Mouse (Mus musculus): Measurements from ENCODE around the gene Map10. TPM values are rescaled to one million over a fixed set of nuclear protein-coding genes. Genes with fewer than 3 reads are reported as not detected.
A peak's percentile ranks its signal among the peaks of the same experiment; 100 is the strongest.

Map10 gene
- polyA plus RNA-seq, 1 experiment: 0.48 TPM

DNA sequence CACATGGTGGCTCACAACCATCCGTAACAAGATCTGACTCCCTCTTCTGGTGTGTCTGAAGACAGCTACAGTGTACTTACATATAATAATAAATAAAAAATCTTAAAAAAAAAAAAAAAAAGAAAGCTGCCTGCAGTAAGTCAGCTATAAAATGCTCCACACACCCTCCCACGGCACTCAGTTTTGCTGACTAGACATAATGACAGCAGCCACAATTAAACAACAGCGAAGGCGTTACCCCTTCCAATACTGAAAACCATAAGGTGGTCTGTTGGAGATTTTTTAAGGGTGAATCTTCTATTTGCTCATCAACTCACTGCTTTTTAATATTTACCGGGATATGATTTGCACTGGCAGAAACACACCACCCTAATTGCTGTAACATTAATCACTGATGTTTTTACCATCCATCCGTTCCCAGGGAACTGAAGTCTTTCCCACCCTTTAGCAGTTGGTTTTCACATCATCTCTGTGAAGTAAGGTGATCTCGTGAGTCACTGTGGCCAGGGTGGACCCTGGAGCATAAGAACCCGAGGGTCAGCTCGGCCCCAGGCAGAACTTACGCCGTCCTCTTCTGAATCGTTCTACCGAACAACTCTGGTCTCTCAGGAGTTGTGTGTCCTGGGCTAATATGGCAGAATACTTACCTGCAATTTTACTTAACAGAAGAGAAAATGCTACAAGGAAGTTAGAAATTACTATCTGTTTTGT is 7.5 kb upstream of the Map10 start:
- no peak overlapping the region for H3K4me3 ChIP-seq (ENCODE audit: insufficient read depth, low read depth, low read length)
- H3K27ac ChIP-seq (replicated peaks; ENCODE audit: low read depth, low read length): peak overlapping the region; percentile 85
- H3K4me1 ChIP-seq (ENCODE audit: control insufficient read depth, insufficient read depth, insufficient read length, low read length): peaks cover 6% of the 10 kb centered on the region

- Histone ChIP-seq H3K4me1 (ENCODE audit: control insufficient read depth, insufficient read depth, insufficient read length, low read length) (peaks cover 6% of the 10 kb centered on the region), H3K4me3 (ENCODE audit: insufficient read depth, low read depth, low read length) (no peak overlapping the region), H3K27ac (replicated peaks; ENCODE audit: low read depth, low read length) (peak overlapping the region; percentile 85; the same call in 1 of the 2 replicates)
Measured at GRCm38 (mm10) chr8:125662669-125663048, 7.0 kb upstream of the Map10 start.

GRCm38 (mm10) chr8:125665183-125665875 is 4.3 kb upstream of the Map10 start:
- Histone ChIP-seq H3K4me1 (ENCODE audit: control insufficient read depth, insufficient read depth, insufficient read length, low read length) (peaks cover 6% of the 10 kb centered on the region), H3K27ac (replicated peaks; ENCODE audit: low read depth, low read length) (no peak overlapping the region), H3K4me3 (ENCODE audit: insufficient read depth, low read depth, low read length) (no peak overlapping the region)

GRCm38 (mm10) chr8:125665876-125666186 is 3.8 kb upstream of the Map10 start:
- Histone ChIP-seq H3K4me3 (ENCODE audit: insufficient read depth, low read depth, low read length) (no peak overlapping the region), H3K27ac (replicated peaks; ENCODE audit: low read depth, low read length) (no peak overlapping the region), H3K4me1 (ENCODE audit: control insufficient read depth, insufficient read depth, insufficient read length, low read length) (peaks cover 6% of the 10 kb centered on the region)

GRCm38 (mm10) chr8:125666201-125666600 is 3.4 kb upstream of the Map10 start:
- peaks cover 6% of the 10 kb centered on the region for H3K4me1 ChIP-seq (ENCODE audit: control insufficient read depth, insufficient read depth, insufficient read length, low read length)
- peak overlapping the region; percentile 39; the same call in 1 of the 2 replicates for H3K27ac ChIP-seq (replicated peaks; ENCODE audit: low read depth, low read length)
- H3K4me3 ChIP-seq (ENCODE audit: insufficient read depth, low read depth, low read length): no peak overlapping the region

DNA sequence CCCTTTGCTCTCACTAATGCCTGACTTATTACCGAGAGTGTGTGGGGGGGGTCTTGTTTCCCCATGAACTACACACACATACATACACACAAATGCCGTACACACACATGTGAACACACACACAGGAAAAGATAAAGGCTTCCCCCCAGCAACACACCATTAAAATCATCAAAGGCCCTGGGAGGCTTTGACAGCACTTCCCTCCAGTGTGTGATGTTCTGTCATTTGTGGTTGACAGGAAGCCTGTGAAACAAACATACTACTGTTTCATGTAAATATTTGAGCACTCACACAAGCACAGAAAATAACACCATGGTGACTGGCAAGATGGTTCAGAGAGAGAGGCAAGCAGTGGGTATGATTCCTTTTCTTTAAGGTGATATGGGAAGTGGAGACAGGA is 2.4 kb upstream of the Map10 start:
- peaks cover 6% of the 10 kb centered on the region for H3K4me1 ChIP-seq (ENCODE audit: control insufficient read depth, insufficient read depth, insufficient read length, low read length)
- no peak overlapping the region for H3K4me3 ChIP-seq (ENCODE audit: insufficient read depth, low read depth, low read length)
- H3K27ac ChIP-seq (replicated peaks; ENCODE audit: low read depth, low read length): no peak overlapping the region

DNA sequence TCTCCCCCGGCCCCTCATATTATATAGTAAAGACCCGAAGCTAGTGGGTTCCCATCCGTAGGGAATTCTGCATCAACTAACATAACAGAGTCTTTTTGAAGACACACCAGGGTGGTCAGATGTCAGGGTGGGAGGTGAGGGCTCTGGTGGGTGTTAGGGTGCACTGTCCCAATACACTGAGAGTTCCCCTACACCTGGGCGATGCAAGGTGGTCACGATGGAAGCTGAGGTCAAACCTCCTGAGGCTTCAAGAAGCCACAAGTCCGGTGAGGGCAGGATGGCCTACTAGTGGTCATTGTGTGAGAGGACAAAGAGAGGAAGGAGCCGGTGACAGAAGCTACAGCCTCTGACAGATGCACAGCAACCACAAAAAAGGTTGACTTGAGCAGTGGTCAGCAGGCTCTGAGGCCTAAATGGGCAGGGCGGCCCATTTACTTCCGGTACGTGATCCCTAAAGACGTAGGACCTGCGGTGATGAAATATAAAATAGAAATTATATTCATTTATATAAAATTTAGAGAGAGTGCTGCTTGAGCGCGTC is 389 bp upstream of the Map10 start:
- Histone ChIP-seq H3K4me3 (ENCODE audit: insufficient read depth, low read depth, low read length) (0 out of 2 replicates have a peak overlapping the region, but pooled peaks have one; percentile 4), H3K4me1 (ENCODE audit: control insufficient read depth, insufficient read depth, insufficient read length, low read length) (peaks cover 3% of the 10 kb centered on the region), H3K27ac (replicated peaks; ENCODE audit: low read depth, low read length) (no peak overlapping the region)

- peaks cover 3% of the 10 kb centered on the region for H3K4me1 ChIP-seq (ENCODE audit: control insufficient read depth, insufficient read depth, insufficient read length, low read length)
- no peak overlapping the region for H3K27ac ChIP-seq (replicated peaks; ENCODE audit: low read depth, low read length)
- peak overlapping the region; percentile 70 for H3K4me3 ChIP-seq (ENCODE audit: insufficient read depth, low read depth, low read length)
Measured at GRCm38 (mm10) chr8:125670420-125670819, 802 bp downstream of the Map10 start.

- no peak overlapping the region for H3K27ac ChIP-seq (replicated peaks; ENCODE audit: low read depth, low read length)
- H3K4me3 ChIP-seq (ENCODE audit: insufficient read depth, low read depth, low read length): no peak overlapping the region
- H3K4me1 ChIP-seq (ENCODE audit: control insufficient read depth, insufficient read depth, insufficient read length, low read length): peaks cover 3% of the 10 kb centered on the region
Measured at GRCm38 (mm10) chr8:125670906-125671305, 1.3 kb downstream of the Map10 start.

GRCm38 (mm10) chr8:125671371-125671770 is 1.8 kb downstream of the Map10 start:
- Histone ChIP-seq H3K4me1 (ENCODE audit: control insufficient read depth, insufficient read depth, insufficient read length, low read length) (peaks cover under 1% of the 10 kb centered on the region), H3K4me3 (ENCODE audit: insufficient read depth, low read depth, low read length) (no peak overlapping the region), H3K27ac (replicated peaks; ENCODE audit: low read depth, low read length) (no peak overlapping the region)

GRCm38 (mm10) chr8:125675796-125676195 is 6.2 kb downstream of the Map10 start:
- H3K4me1 ChIP-seq (ENCODE audit: control insufficient read depth, insufficient read depth, insufficient read length, low read length): no peaks in the 10 kb centered on the region
- H3K27ac ChIP-seq (replicated peaks; ENCODE audit: low read depth, low read length): no peak overlapping the region
- H3K4me3 ChIP-seq (ENCODE audit: insufficient read depth, low read depth, low read length): no peak overlapping the region

GRCm38 (mm10) chr8:125677484-125677883 is 7.9 kb downstream of the Map10 start:
- Histone ChIP-seq H3K4me1 (ENCODE audit: control insufficient read depth, insufficient read depth, insufficient read length, low read length) (no peaks in the 10 kb centered on the region), H3K4me3 (ENCODE audit: insufficient read depth, low read depth, low read length) (no peak overlapping the region), H3K27ac (replicated peaks; ENCODE audit: low read depth, low read length) (no peak overlapping the region)

GRCm38 (mm10) chr8:125678854-125679648 is 9.4 kb downstream of the Map10 start:
- H3K27ac ChIP-seq (replicated peaks; ENCODE audit: low read depth, low read length): no peak overlapping the region
- H3K4me3 ChIP-seq (ENCODE audit: insufficient read depth, low read depth, low read length): no peak overlapping the region
- no peaks in the 10 kb centered on the region for H3K4me1 ChIP-seq (ENCODE audit: control insufficient read depth, insufficient read depth, insufficient read length, low read length)

GRCm38 (mm10) chr8:125680851-125681408 is 11.3 kb downstream of the Map10 start:
- no peak overlapping the region for H3K4me3 ChIP-seq (ENCODE audit: insufficient read depth, low read depth, low read length)
- no peak overlapping the region for H3K27ac ChIP-seq (replicated peaks; ENCODE audit: low read depth, low read length)
- no peaks in the 10 kb centered on the region for H3K4me1 ChIP-seq (ENCODE audit: control insufficient read depth, insufficient read depth, insufficient read length, low read length)

- Histone ChIP-seq H3K27ac (replicated peaks; ENCODE audit: low read depth, low read length) (no peak overlapping the region), H3K4me1 (ENCODE audit: control insufficient read depth, insufficient read depth, insufficient read length, low read length) (no peaks in the 10 kb centered on the region), H3K4me3 (ENCODE audit: insufficient read depth, low read depth, low read length) (no peak overlapping the region)
Measured at GRCm38 (mm10) chr8:125685216-125685760, 15.7 kb downstream of the Map10 start.

Measured in brown adipose tissue, adult 24 weeks (tissue).